Mouse (Mus musculus) splenic B cell, adult 2 months (primary cell): ENCODE results near the gene Pmvk.

Source experiments
- DNase-seq: peaks from one replicate; pipeline ENCODE4 v3.0.0-alpha.2; 2011; ENCODE audit warnings: low read depth, low spot score
- H3K27me3 ChIP-seq: 2 replicates; pipeline ENCODE4 v1.6.1; 2012; ENCODE audit warnings: mild to moderate bottlenecking, low read length, moderate library complexity, mixed read lengths; ENCODE audit not compliant: control insufficient read depth, poor library complexity, insufficient read depth, severe bottlenecking
- H3K36me3 ChIP-seq: 2 replicates; pipeline ENCODE4 v1.6.1; 2012; ENCODE audit warnings: mild to moderate bottlenecking, low read length, moderate library complexity, mixed read lengths; ENCODE audit not compliant: control insufficient read depth, poor library complexity, insufficient read depth, severe bottlenecking

Pmvk gene

GRCm38 (mm10) chr3:89440691-89441090, 13.7 kb upstream of the Pmvk start:
- H3K27me3 ChIP-seq, result no peaks in the 10 kb centered on the region
- no peak for DNase-seq
- peaks cover 10% of the 10 kb centered on the region for H3K36me3 ChIP-seq

- no peaks in the 10 kb centered on the region for H3K27me3 ChIP-seq
- peaks cover 7% of the 10 kb centered on the region; the same call in 1 of the 2 replicates for H3K36me3 ChIP-seq
- peak; percentile 68 for DNase-seq
Measured at GRCm38 (mm10) chr3:89448720-89449537, 5.4 kb upstream of the Pmvk start.

DNA sequence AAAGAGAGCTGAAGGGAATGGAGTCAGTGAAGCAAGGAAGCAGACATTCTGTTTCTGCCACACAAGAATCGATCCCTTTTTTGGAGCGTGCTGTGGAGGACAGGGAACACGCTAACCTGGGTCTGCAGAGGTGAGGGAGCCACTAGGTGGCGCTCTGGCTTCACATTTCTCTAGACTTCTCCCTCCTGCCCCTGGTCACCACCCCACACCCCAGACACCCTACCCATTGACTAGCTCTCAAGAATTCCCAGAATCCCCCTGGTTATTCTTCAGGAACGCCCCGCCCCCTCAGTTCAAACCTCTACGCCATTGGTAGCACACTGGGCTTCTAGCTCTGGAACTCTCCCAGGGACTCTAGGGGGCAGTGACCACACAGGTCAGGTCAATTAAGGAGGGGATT, 4.8 kb upstream of the Pmvk start:
- peak; percentile 86 for DNase-seq
- H3K36me3 ChIP-seq, result peaks cover 7% of the 10 kb centered on the region; the same call in 1 of the 2 replicates

GRCm38 (mm10) chr3:89451916-89452315, 2.4 kb upstream of the Pmvk start:
- Histone ChIP-seq H3K36me3 (no peaks in the 10 kb centered on the region; the same call in 1 of the 2 replicates), H3K27me3 (no peaks in the 10 kb centered on the region)
- no peak for DNase-seq

More for the DNA sequence above, 4.8 kb upstream of the Pmvk start:
- H3K27me3 ChIP-seq, result no peaks in the 10 kb centered on the region

GRCm38 (mm10) chr3:89455786-89456285, 1.5 kb downstream of the Pmvk start:
- H3K27me3 ChIP-seq, result no peaks in the 10 kb centered on the region
- DNase-seq, result no peak
- no peaks in the 10 kb centered on the region for H3K36me3 ChIP-seq

DNA sequence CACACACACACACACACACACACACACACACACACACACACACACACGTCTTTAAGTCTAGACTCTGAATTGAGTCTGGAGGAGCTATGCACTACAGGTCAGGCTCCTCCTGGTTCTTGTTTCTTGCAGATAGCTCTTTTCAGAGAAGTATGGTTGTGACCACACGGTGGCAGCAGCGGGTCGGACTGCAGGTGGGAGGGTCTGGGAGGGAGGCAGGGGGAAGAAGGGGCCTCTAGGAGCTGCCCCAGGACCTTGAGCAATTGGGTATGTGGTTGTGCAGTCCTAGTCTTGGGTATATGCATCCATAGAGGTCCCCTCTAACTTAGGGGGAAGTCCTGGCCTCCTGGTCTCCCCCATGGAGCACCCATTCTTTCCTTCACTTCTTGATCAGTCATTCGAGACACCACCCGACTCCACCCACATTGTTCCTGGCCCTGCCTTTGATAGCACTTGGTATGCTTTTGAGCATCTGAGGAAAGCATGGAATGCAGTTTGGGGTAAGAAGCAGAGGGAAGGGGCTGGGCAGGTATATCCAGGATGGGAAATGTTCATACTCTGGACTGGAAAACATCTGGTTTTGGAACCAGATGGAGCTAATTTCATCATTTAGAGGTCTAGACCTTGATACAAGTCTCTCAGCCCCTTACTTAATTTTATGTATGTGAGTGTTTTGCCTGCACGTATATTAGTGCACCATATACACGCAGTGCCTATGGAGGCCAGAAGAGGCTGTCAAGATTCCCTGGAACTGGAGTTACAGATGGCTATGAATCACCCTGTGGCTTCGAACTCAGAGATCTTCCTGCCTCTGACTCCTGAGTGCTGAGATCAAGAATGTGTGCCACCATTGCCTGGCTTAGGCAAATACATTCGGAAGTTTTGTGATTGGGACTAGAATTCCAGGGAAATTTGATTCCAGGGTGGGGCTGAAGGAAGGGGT, 2.7 kb downstream of the Pmvk start:
- Histone ChIP-seq H3K36me3 (no peaks in the 10 kb centered on the region), H3K27me3 (no peaks in the 10 kb centered on the region)

DNA sequence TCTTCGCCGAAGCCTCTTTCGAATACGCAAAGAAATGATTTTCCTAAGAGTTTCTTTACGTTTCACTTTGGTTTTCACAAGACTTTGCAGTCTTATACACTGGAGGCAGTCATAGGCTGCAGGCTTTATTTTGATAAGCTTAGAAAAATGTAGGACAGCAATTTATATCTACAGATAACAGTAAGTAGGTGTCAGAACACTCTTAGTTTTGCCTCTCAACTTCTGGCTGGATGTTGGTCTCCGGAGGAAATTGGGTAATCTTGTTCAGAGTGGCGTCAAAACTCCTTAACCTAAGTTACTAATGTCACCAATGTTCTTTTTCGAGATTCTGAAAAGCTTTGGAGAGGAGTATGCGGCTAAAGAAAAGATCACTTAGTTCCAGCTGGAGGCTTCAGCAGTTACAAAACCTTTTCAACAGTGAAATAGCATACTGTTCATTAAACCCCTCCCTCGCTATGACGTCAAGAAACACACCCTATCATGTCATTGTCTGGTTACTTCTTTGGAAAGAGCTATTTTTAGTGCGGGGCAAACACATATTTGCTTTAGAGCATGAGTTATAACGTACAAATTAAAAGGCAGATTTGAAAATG, 4.1 kb downstream of the Pmvk start:
- no peaks in the 10 kb centered on the region for H3K27me3 ChIP-seq
- no peak for DNase-seq
- H3K36me3 ChIP-seq, result no peaks in the 10 kb centered on the region

More for the DNA sequence above, 2.7 kb downstream of the Pmvk start:
- peak; percentile 91 for DNase-seq

- H3K36me3 ChIP-seq, result no peaks in the 10 kb centered on the region
- no peaks in the 10 kb centered on the region for H3K27me3 ChIP-seq
- peak; percentile 98 for DNase-seq
Measured at GRCm38 (mm10) chr3:89458965-89459807, 4.8 kb downstream of the Pmvk start.

GRCm38 (mm10) chr3:89468268-89468667, 13.9 kb downstream of the Pmvk start:
- DNase-seq, result no peak
- H3K36me3 ChIP-seq, result peaks cover 3% of the 10 kb centered on the region
- no peaks in the 10 kb centered on the region for H3K27me3 ChIP-seq

DNA sequence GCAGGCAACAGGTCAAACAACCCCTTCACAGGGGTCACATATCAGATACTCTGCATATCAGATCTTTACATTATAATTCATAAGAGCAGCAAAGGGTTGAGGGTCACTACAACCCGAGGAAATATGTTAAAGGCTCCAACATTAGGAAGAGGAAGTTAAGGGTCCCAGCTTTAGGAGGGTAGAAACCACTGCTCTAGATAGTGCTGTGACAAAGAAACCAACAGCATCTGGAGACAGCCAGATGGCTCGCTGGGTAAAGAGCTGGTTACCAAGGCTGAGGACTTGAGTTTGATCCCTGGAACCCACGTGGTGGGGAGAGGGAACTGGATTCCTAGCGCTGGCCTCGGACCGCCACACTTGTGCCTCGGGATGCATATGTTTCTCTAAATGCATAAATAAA, 17.9 kb downstream of the Pmvk start:
- no peak for DNase-seq
- Histone ChIP-seq H3K36me3 (peaks cover 3% of the 10 kb centered on the region), H3K27me3 (no peaks in the 10 kb centered on the region)

DNA sequence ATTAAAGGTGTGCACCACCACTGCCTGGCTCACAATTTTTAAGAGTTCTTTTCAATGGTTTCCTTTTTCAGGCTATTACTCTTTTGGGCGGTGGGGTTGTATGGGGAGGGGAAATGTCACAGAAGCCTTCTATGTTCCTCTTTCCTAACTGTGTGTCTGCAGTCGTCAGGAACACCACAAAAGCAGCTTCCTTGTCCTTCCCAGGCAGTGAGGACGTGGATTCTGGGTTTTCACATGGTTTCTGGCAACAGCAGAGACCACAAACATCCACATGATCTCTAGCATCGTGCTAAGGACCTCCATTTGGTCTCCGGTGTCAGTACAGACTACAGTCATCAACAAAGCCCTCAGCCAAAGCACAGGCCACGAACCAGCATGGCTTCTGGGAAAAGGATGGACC, 19.5 kb downstream of the Pmvk start:
- no peak for DNase-seq

DNA sequence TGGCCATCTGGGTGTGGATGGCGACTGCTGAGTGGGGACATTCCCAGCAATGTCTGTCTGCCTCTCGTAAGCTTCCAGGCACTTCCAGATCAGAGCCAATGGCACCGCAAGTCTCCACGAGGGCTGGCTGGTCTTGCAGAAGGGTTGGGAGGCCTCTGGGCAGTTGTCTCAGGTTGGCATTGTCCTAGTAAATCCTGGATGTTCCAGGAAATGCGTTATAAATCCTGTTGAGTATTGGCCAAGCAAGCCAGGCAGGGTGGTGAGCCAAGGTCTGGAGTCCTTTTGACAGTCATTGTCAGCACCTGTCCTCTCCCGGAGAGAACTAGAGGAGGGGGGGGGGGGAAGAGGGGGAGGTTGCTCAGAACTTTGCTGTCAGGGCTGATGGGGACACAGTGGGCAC, 24.7 kb downstream of the Pmvk start:
- no peaks in the 10 kb centered on the region for H3K27me3 ChIP-seq
- no peaks in the 10 kb centered on the region for H3K36me3 ChIP-seq
- no peak for DNase-seq

More for the DNA sequence above, 19.5 kb downstream of the Pmvk start:
- Histone ChIP-seq H3K27me3 (no peaks in the 10 kb centered on the region), H3K36me3 (no peaks in the 10 kb centered on the region; the same call in 1 of the 2 replicates)

DNA sequence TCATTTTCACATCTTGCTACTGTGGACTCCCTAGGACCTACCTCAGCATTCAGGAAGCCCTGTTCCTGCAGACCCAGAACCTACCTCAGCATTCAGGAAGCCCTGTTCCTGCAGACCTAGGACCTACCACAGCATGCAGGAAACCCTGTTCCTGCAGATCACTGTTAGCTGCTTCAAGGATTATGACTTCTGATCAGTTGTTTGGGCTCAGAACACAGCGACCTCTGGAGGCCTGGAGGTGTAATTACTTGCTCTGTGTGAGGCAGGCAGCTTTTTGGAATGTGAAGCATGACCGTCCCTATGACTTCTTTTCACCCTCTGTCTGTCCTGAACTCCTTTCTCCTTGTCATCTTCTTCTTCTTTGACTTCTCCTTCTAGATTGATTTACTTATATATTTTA, 27.1 kb downstream of the Pmvk start:
- Histone ChIP-seq H3K27me3 (no peaks in the 10 kb centered on the region), H3K36me3 (no peaks in the 10 kb centered on the region)
- peak; percentile 67 for DNase-seq

DNA sequence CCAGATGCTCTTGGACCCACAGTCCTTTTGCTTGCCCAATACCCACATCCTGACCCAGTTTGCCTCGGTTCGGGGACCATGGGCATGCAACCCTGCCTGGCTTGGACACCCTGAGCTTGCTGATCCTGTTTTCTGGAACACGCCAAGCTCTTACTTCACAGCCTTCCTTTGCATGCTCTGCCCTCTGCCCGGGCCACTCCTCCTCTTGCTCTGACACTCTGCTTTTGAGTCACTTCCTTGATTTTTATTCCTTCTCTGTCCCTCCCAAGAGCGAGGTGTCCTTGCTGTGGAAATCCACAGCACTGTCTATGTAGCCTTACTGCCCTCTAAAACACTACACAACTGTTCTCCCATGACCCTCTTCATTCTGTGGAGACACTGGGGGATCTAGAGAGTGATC, 27.9 kb downstream of the Pmvk start:
- no peak for DNase-seq
- H3K36me3 ChIP-seq, result no peaks in the 10 kb centered on the region
- H3K27me3 ChIP-seq, result no peaks in the 10 kb centered on the region
